Mouse (Mus musculus): Measurements from ENCODE around the gene Hlf. TPM values are rescaled to one million over a fixed set of nuclear protein-coding genes. Genes with fewer than 3 reads are reported as not detected.

Hlf gene
- polyA plus RNA-seq, 1 experiment, result 0.16 TPM

DNA sequence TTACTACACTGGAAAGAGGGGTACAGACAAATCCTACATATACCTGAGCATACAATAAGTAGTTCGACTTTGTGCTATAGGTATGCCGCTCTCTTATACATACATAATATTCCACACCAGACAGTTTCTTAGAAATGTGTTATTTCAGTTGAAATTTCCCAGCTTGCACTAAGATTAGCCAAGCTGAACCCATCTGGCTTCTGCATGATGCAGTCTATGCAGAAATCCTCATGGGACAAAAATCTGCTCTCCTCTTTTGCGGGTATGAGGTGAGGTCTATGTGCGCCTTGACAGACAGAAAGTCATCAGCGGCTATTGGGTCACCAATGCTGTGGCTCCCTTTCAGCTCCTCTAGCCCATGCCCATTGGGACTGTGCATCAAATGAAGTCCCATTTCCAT is 30.2 kb downstream of the Hlf start:
- TF ChIP-seq USF1 (IDR thresholded peaks at IDR 0.05; ENCODE audit: low read depth) (no peak), CEBPB (IDR thresholded peaks at IDR 0.05; ENCODE audit: low read depth) (no peak), CTCF (IDR thresholded peaks at IDR 0.05; ENCODE audit: control insufficient read depth, insufficient read depth, insufficient read length) (no peak), MAX (IDR thresholded peaks at IDR 0.05) (no peak), MYOG (IDR thresholded peaks at IDR 0.05; ENCODE audit: control insufficient read depth, extremely low read depth, insufficient read length) (no peak), MYOD1 (IDR thresholded peaks at IDR 0.05; ENCODE audit: control insufficient read depth, insufficient read length, low read depth) (no peak), FOSL1 (IDR thresholded peaks at IDR 0.05; ENCODE audit: insufficient read depth, low read length, poor library complexity, severe bottlenecking) (no peak)
- H3K27me3 ChIP-seq (ENCODE audit: control insufficient read depth, insufficient read depth, insufficient read length), result peaks cover 36% of the 10 kb centered on the region
- no peak overlapping the region for H3ac ChIP-seq (ENCODE audit: control insufficient read depth, insufficient read length, low read depth)
- H3K79me3 ChIP-seq (ENCODE audit: low read depth), result no peaks in the 10 kb centered on the region
- H3K4me3 ChIP-seq (ENCODE audit: insufficient read depth, poor library complexity, severe bottlenecking), result no peak overlapping the region
- no peaks in the 10 kb centered on the region for H3K79me2 ChIP-seq (ENCODE audit: control insufficient read depth, insufficient read depth)
- H3K36me3 ChIP-seq (ENCODE audit: control insufficient read depth, insufficient read depth), result no peaks in the 10 kb centered on the region

DNA sequence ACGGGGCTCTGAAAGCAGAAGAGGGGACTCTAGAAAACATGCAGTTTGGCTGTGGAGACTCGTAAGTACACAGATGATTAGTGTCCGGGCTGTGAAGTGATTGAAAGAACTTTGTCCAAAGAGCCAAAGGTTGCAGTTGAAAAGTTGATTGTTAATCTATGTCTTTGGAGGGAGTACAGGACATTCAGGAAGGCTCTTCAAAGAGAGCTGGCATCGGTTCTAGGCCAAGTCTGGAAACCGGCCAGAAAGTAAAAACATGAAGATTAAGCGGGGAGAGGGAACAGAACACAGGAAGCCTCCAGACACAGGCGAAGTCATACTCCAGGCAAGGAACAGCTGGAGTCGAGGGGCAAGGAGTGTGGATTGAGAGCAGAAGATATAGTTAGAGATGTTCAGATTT is 32.6 kb downstream of the Hlf start:
- H3K27me3 ChIP-seq (ENCODE audit: control insufficient read depth, insufficient read depth, insufficient read length), result peaks cover 18% of the 10 kb centered on the region
- H3K36me3 ChIP-seq (ENCODE audit: control insufficient read depth, insufficient read depth), result no peaks in the 10 kb centered on the region
- H3K79me2 ChIP-seq (ENCODE audit: control insufficient read depth, insufficient read depth), result no peaks in the 10 kb centered on the region
- no peaks in the 10 kb centered on the region for H3K79me3 ChIP-seq (ENCODE audit: low read depth)
- TF ChIP-seq FOSL1 (IDR thresholded peaks at IDR 0.05; ENCODE audit: insufficient read depth, low read length, poor library complexity, severe bottlenecking) (no peak), USF1 (IDR thresholded peaks at IDR 0.05; ENCODE audit: low read depth) (no peak), MYOD1 (IDR thresholded peaks at IDR 0.05; ENCODE audit: control insufficient read depth, insufficient read length, low read depth) (no peak), CTCF (IDR thresholded peaks at IDR 0.05; ENCODE audit: control insufficient read depth, insufficient read depth, insufficient read length) (no peak), MYOG (IDR thresholded peaks at IDR 0.05; ENCODE audit: control insufficient read depth, extremely low read depth, insufficient read length) (no peak), MAX (IDR thresholded peaks at IDR 0.05) (no peak), CEBPB (IDR thresholded peaks at IDR 0.05; ENCODE audit: low read depth) (no peak)
- H3ac ChIP-seq (ENCODE audit: control insufficient read depth, insufficient read length, low read depth), result no peak overlapping the region
- no peak overlapping the region for H3K4me3 ChIP-seq (ENCODE audit: insufficient read depth, poor library complexity, severe bottlenecking)

DNA sequence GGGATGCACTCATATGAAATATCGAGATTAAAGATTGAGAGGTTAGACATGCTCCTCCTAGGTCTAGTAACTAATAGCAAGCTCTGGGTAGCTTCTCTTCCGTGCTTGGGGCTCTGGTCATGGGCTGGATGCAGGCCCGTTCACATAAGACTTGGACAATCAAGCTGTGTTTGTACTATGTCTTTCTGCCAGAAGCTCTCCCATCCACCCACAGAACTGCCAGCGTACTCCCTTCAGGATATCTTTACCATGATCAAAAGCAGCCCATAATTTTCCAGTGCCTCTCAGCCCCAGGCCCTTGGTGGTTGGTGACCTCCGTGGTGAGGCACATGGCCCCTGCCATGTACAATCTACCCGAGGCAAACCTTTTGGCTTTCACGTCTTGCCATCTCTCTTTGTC is 33.3 kb downstream of the Hlf start:
- H3K4me3 ChIP-seq (ENCODE audit: insufficient read depth, poor library complexity, severe bottlenecking), result no peak overlapping the region
- no peaks in the 10 kb centered on the region for H3K36me3 ChIP-seq (ENCODE audit: control insufficient read depth, insufficient read depth)
- no peak for TF ChIP-seq MAX (IDR thresholded peaks at IDR 0.05)
- no peak for TF ChIP-seq MYOG (IDR thresholded peaks at IDR 0.05; ENCODE audit: control insufficient read depth, extremely low read depth, insufficient read length)
- no peak for TF ChIP-seq CTCF (IDR thresholded peaks at IDR 0.05; ENCODE audit: control insufficient read depth, insufficient read depth, insufficient read length)
- no peak for TF ChIP-seq USF1 (IDR thresholded peaks at IDR 0.05; ENCODE audit: low read depth)
- no peak for TF ChIP-seq FOSL1 (IDR thresholded peaks at IDR 0.05; ENCODE audit: insufficient read depth, low read length, poor library complexity, severe bottlenecking)
- no peak for TF ChIP-seq CEBPB (IDR thresholded peaks at IDR 0.05; ENCODE audit: low read depth)
- TF ChIP-seq MYOD1 (IDR thresholded peaks at IDR 0.05; ENCODE audit: control insufficient read depth, insufficient read length, low read depth), result no peak
- no peaks in the 10 kb centered on the region for H3K79me2 ChIP-seq (ENCODE audit: control insufficient read depth, insufficient read depth)
- H3ac ChIP-seq (ENCODE audit: control insufficient read depth, insufficient read length, low read depth), result no peak overlapping the region
- H3K27me3 ChIP-seq (ENCODE audit: control insufficient read depth, insufficient read depth, insufficient read length), result peaks cover 18% of the 10 kb centered on the region
- no peaks in the 10 kb centered on the region for H3K79me3 ChIP-seq (ENCODE audit: low read depth)

DNA sequence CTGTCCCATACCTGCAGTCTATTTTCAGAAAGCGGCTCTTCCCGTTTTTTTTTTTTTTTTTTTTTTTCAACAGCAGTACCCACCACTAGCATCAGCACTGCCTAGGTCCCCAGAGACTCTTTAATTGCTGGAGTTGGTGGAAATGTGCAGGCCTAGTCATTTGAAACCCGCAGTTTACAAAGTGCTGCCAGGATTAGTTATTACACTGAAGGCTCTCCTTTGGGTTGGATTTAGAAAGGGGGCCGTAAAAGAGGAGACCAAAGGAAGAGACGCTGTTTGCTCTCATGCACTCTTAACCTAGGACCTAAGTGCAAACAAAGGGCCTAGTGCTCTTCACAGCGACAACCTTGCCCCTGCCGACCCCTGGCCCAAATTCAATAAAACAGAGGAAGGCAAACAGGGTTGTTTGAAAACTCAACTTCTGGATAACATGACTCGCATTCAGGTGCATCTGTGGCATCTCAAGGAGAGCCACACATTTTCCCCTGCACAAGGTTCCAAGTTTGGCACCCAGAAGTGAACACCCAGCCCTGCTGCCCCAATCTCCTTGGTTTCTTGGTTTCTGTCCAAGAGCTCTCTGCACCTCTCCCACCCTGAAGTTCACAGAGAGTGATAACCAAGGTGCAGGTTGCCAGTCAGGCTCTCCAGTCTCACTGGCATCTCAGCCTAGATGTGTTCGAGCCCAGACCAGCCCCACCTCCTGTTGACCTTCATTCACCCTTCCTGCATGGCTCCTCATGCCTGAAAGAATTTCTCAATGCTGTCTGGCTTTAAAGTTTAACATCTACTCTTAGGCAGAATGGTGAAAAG is 34.0 kb downstream of the Hlf start:
- Histone ChIP-seq H3K79me2 (ENCODE audit: control insufficient read depth, insufficient read depth) (no peaks in the 10 kb centered on the region), H3K27me3 (ENCODE audit: control insufficient read depth, insufficient read depth, insufficient read length) (peaks cover 12% of the 10 kb centered on the region), H3K79me3 (ENCODE audit: low read depth) (no peaks in the 10 kb centered on the region), H3ac (ENCODE audit: control insufficient read depth, insufficient read length, low read depth) (no peak overlapping the region), H3K4me3 (ENCODE audit: insufficient read depth, poor library complexity, severe bottlenecking) (no peak overlapping the region), H3K36me3 (ENCODE audit: control insufficient read depth, insufficient read depth) (no peaks in the 10 kb centered on the region)
- TF ChIP-seq CEBPB (IDR thresholded peaks at IDR 0.05; ENCODE audit: low read depth), result no peak
- no peak for TF ChIP-seq FOSL1 (IDR thresholded peaks at IDR 0.05; ENCODE audit: insufficient read depth, low read length, poor library complexity, severe bottlenecking)
- no peak for TF ChIP-seq MYOD1 (IDR thresholded peaks at IDR 0.05; ENCODE audit: control insufficient read depth, insufficient read length, low read depth)
- TF ChIP-seq USF1 (IDR thresholded peaks at IDR 0.05; ENCODE audit: low read depth), result no peak
- TF ChIP-seq MAX (IDR thresholded peaks at IDR 0.05), result no peak
- no peak for TF ChIP-seq MYOG (IDR thresholded peaks at IDR 0.05; ENCODE audit: control insufficient read depth, extremely low read depth, insufficient read length)
- no peak for TF ChIP-seq CTCF (IDR thresholded peaks at IDR 0.05; ENCODE audit: control insufficient read depth, insufficient read depth, insufficient read length)

DNA sequence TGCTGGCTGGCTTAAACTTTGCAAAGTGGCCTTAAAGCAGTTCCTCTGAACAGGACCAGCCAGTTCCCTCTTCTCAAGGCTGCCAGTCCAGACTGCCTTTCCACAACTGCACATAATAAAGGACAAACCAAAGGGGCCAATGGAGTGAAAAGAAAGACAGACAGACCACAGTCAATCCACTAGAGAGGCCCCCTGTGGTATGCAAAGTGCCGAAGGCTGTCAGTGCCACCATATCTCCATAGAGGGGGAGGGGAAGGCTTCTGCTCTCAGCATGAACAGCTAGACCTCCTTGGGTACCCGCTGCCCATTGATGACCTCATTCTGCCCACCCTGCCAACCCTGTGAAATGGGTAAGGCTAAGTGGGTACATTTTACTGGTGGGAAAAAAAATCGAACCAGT is 34.7 kb downstream of the Hlf start:
- no peaks in the 10 kb centered on the region for H3K79me3 ChIP-seq (ENCODE audit: low read depth)
- peaks cover 6% of the 10 kb centered on the region for H3K27me3 ChIP-seq (ENCODE audit: control insufficient read depth, insufficient read depth, insufficient read length)
- H3ac ChIP-seq (ENCODE audit: control insufficient read depth, insufficient read length, low read depth), result no peak overlapping the region
- H3K79me2 ChIP-seq (ENCODE audit: control insufficient read depth, insufficient read depth), result no peaks in the 10 kb centered on the region
- no peaks in the 10 kb centered on the region for H3K36me3 ChIP-seq (ENCODE audit: control insufficient read depth, insufficient read depth)
- no peak for TF ChIP-seq FOSL1 (IDR thresholded peaks at IDR 0.05; ENCODE audit: insufficient read depth, low read length, poor library complexity, severe bottlenecking)
- no peak for TF ChIP-seq USF1 (IDR thresholded peaks at IDR 0.05; ENCODE audit: low read depth)
- no peak for TF ChIP-seq CTCF (IDR thresholded peaks at IDR 0.05; ENCODE audit: control insufficient read depth, insufficient read depth, insufficient read length)
- TF ChIP-seq MYOG (IDR thresholded peaks at IDR 0.05; ENCODE audit: control insufficient read depth, extremely low read depth, insufficient read length), result no peak
- no peak for TF ChIP-seq CEBPB (IDR thresholded peaks at IDR 0.05; ENCODE audit: low read depth)
- TF ChIP-seq MAX (IDR thresholded peaks at IDR 0.05), result no peak
- no peak for TF ChIP-seq MYOD1 (IDR thresholded peaks at IDR 0.05; ENCODE audit: control insufficient read depth, insufficient read length, low read depth)
- no peak overlapping the region for H3K4me3 ChIP-seq (ENCODE audit: insufficient read depth, poor library complexity, severe bottlenecking)
